Mouse (Mus musculus): Measurements from ENCODE around the gene Ghrhr. TPM values are rescaled to one million over a fixed set of nuclear protein-coding genes. Genes with fewer than 3 reads are reported as not detected.

The Ghrhr gene
- polyA plus RNA-seq, 1 experiment from 2014 or later: not detected

DNA sequence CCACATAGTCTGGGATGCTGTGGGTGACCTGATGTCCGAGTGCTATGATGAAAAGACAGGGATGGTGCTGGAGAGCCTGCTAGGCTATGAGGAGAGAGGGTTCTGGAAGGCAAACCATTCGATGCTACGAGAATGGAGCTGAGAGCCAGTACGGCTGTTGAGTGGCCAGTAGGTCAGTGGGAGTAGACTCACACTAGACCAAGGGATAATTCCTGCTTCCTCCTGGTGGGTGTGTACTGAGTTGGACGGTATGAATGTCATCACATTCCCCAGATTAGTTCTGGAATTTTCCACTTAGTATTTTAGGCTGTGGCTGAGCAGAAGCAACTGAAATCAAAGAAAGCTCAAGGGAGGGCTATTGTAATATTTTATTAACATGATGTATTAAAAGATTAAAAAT, 34.9 kb downstream of the Ghrhr start:
- WGBS: 82% methylated on average over 5 of the region's 5 CpGs
- H3K36me3 ChIP-seq (ENCODE audit: control insufficient read depth, insufficient read depth, low read length): no peaks in the 10 kb centered on the region
- no peak for ATAC-seq (ENCODE audit: low FRiP score)
- peaks cover 3% of the 10 kb centered on the region; the same call in 1 of the 2 replicates for H3K4me1 ChIP-seq (ENCODE audit: control insufficient read depth, insufficient read depth, low read length)
- no peaks in the 10 kb centered on the region for H3K9me3 ChIP-seq (ENCODE audit: control insufficient read depth, low read length)
- H3K27me3 ChIP-seq (ENCODE audit: control insufficient read depth, insufficient read depth, low read length): no peaks in the 10 kb centered on the region
- H3K27ac ChIP-seq (ENCODE audit: low read depth, low read length): no peak overlapping the region
- no peak overlapping the region for H3K4me2 ChIP-seq
- no peak overlapping the region for H3K4me3 ChIP-seq (ENCODE audit: low read depth, low read length)
- no peak overlapping the region for H3K9ac ChIP-seq (ENCODE audit: low read length)
- no peak for DNase-seq (ENCODE audit: low spot score, missing footprints)

DNA sequence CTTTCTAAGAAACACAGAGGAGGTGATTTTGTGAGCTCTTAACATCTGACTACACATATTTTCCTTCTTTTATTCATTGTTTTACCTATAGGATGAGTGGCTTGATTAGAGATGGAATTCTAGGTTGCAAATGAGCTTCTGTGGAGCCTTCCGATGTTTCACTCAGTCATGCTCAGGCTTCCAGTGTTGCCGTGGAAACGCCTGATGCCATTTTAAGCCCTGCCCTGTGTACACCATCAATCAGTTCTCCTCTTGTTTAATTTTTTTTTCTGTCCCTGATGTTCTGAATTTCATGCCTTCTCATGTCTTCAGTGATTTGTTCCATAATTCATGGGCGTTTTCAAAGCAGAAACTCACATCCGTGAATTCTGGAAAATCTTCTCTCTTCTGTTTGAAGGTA, 40.1 kb downstream of the Ghrhr start:
- peak; percentile 84 for DNase-seq (ENCODE audit: low spot score, missing footprints)

DNA sequence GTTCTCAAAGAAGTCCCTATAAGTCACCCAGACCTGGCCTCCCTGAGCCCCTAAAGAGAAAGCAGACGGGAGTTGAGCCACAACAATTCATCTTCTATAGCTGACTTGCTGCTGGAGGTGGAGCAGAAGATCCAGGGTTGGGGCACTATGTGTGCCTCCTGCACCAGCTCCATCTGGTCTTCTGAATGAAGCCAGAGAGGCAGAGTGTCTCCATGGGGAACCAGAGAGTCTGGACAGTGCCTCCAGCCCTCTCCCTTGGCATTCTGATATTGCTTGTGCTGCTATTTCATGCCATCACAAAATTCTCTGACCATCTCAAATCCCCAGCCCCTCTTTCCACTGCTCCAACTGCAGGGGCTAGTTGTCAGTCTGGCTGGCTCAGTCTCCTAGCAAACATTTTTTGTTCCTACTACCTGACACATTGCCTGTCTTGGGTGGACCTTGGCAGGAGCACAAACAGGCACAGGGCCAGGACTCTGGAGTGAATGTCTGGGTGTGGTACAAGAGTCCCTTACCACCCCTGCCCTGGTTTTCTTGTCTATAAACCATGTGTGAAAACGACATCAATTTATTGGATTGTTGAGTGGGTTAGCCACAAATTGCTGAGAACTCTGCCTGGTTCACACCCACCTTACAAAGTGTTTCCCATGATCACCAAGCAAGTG, 42.8 kb downstream of the Ghrhr start:
- Histone ChIP-seq H3K36me3 (ENCODE audit: control insufficient read depth, insufficient read depth, low read length) (no peaks in the 10 kb centered on the region), H3K9ac (ENCODE audit: low read length) (no peak overlapping the region), H3K4me2 (no peak overlapping the region), H3K4me1 (ENCODE audit: control insufficient read depth, insufficient read depth, low read length) (peaks cover 21% of the 10 kb centered on the region), H3K9me3 (ENCODE audit: control insufficient read depth, low read length) (no peaks in the 10 kb centered on the region), H3K27ac (ENCODE audit: low read depth, low read length) (no peak overlapping the region), H3K4me3 (ENCODE audit: low read depth, low read length) (no peak overlapping the region), H3K27me3 (ENCODE audit: control insufficient read depth, insufficient read depth, low read length) (no peaks in the 10 kb centered on the region)
- no peak for ATAC-seq (ENCODE audit: low FRiP score)
- DNase-seq (ENCODE audit: low spot score, missing footprints): peak; percentile 26
- WGBS: 66% methylated on average over 2 of the region's 2 CpGs

More for the DNA sequence above, 40.1 kb downstream of the Ghrhr start:
- Histone ChIP-seq H3K9ac (ENCODE audit: low read length) (no peak overlapping the region), H3K36me3 (ENCODE audit: control insufficient read depth, insufficient read depth, low read length) (no peaks in the 10 kb centered on the region), H3K27me3 (ENCODE audit: control insufficient read depth, insufficient read depth, low read length) (no peaks in the 10 kb centered on the region), H3K9me3 (ENCODE audit: control insufficient read depth, low read length) (no peaks in the 10 kb centered on the region), H3K4me3 (ENCODE audit: low read depth, low read length) (no peak overlapping the region), H3K4me1 (ENCODE audit: control insufficient read depth, insufficient read depth, low read length) (peaks cover 16% of the 10 kb centered on the region), H3K4me2 (no peak overlapping the region), H3K27ac (ENCODE audit: low read depth, low read length) (no peak overlapping the region)
- ATAC-seq (ENCODE audit: low FRiP score): 0 out of 2 replicates have a peak, but pooled peaks have one; percentile 66
- WGBS: 51% methylated on average over 5 of the region's 5 CpGs

DNA sequence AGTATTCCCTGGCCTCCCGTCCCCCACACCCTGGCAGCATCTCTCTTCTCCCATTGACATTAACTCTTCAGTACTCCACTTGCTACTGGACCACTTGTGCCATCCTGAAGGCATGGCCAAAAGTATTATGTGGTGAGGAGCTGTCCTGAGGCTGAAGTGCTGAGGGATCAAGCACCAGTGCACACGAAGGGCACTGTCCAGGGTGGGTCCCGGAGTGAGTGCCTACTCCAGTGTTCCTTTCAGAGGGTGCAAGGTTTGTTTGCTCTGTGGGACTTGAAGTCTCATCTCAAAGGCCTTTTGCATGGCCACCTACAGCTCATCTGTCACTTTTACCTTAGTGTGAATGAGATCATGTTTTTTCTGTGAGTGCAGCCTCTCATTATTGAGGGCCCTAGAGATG, 44.3 kb downstream of the Ghrhr start:
- Histone ChIP-seq H3K4me1 (ENCODE audit: control insufficient read depth, insufficient read depth, low read length) (peaks cover 21% of the 10 kb centered on the region), H3K4me2 (no peak overlapping the region), H3K36me3 (ENCODE audit: control insufficient read depth, insufficient read depth, low read length) (no peaks in the 10 kb centered on the region), H3K9me3 (ENCODE audit: control insufficient read depth, low read length) (no peaks in the 10 kb centered on the region), H3K27ac (ENCODE audit: low read depth, low read length) (peak overlapping the region; percentile 53; the same call in 1 of the 2 replicates), H3K9ac (ENCODE audit: low read length) (no peak overlapping the region), H3K27me3 (ENCODE audit: control insufficient read depth, insufficient read depth, low read length) (no peaks in the 10 kb centered on the region), H3K4me3 (ENCODE audit: low read depth, low read length) (no peak overlapping the region)
- peak; percentile 31; the same call in 1 of the 2 replicates for ATAC-seq (ENCODE audit: low FRiP score)
- WGBS: 69% methylated on average over 3 of the region's 3 CpGs
- peak; percentile 78 for DNase-seq (ENCODE audit: low spot score, missing footprints)

DNA sequence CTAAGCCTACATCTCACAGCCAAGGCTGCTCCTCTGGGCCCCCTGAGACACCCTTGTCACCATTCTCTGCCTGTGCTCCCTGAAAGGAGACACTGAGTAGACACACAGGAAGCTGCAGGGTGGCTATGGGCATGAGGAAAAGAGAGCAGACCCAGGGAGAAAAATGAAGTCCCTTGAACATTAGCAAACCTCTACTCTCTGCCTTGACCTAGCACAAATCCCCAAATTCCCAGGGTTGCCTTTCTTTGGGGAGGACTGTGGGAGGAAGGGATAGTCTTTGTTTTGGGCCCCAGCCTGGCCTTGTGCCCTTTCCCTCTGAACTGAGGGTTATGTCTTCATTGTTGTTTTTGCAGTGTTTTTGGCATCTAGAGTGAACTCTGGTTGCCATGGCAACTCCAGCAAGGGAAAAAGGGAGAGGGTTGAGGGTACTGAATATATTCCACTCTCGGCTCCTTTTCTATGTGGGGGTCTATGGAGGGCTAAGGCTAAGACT, 44.8 kb downstream of the Ghrhr start:
- H3K4me3 ChIP-seq (ENCODE audit: low read depth, low read length): no peak overlapping the region
- H3K9ac ChIP-seq (ENCODE audit: low read length): no peak overlapping the region; the same call in 1 of the 2 replicates
- H3K27ac ChIP-seq (ENCODE audit: low read depth, low read length): peak overlapping the region; percentile 53; the same call in 1 of the 2 replicates
- DNase-seq (ENCODE audit: low spot score, missing footprints) (peak; percentile 89), ATAC-seq (ENCODE audit: low FRiP score) (peak; percentile 85)
- 0 out of 2 replicates have a peak overlapping the region, but pooled peaks have one; percentile 1 for H3K4me2 ChIP-seq
- peaks cover 18% of the 10 kb centered on the region for H3K4me1 ChIP-seq (ENCODE audit: control insufficient read depth, insufficient read depth, low read length)
- no peaks in the 10 kb centered on the region for H3K27me3 ChIP-seq (ENCODE audit: control insufficient read depth, insufficient read depth, low read length)
- H3K36me3 ChIP-seq (ENCODE audit: control insufficient read depth, insufficient read depth, low read length): no peaks in the 10 kb centered on the region
- H3K9me3 ChIP-seq (ENCODE audit: control insufficient read depth, low read length): no peaks in the 10 kb centered on the region
- WGBS: 7% methylated on average over 1 of the region's 1 CpGs

DNA sequence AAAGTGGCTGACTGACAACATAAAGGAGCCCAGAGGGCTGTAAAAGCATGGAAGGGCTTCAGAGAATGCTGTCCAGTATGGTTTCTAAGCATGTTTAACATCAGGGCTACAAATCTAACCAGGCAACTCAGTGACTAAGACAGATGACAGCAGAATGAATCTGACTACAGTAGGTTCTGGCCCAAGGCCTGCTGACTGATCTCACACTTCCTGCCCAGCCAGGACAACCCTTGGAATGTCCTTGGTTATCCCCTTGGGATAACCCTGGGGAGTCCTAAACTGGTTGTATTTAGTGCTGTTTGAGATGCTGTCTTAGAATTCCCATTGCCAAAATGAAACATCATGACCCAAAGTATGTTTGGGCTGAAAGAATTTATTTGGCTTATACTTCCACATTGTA, 56.0 kb downstream of the Ghrhr start:
- H3K9ac ChIP-seq (ENCODE audit: low read length): no peak overlapping the region
- no peak for ATAC-seq (ENCODE audit: low FRiP score)
- no peaks in the 10 kb centered on the region for H3K9me3 ChIP-seq (ENCODE audit: control insufficient read depth, low read length)
- H3K36me3 ChIP-seq (ENCODE audit: control insufficient read depth, insufficient read depth, low read length): no peaks in the 10 kb centered on the region
- H3K4me2 ChIP-seq: no peak overlapping the region
- no peak overlapping the region for H3K4me3 ChIP-seq (ENCODE audit: low read depth, low read length)
- no peaks in the 10 kb centered on the region for H3K27me3 ChIP-seq (ENCODE audit: control insufficient read depth, insufficient read depth, low read length)
- peaks cover 20% of the 10 kb centered on the region for H3K4me1 ChIP-seq (ENCODE audit: control insufficient read depth, insufficient read depth, low read length)
- H3K27ac ChIP-seq (ENCODE audit: low read depth, low read length): no peak overlapping the region
- peak; percentile 44 for DNase-seq (ENCODE audit: low spot score, missing footprints)

DNA sequence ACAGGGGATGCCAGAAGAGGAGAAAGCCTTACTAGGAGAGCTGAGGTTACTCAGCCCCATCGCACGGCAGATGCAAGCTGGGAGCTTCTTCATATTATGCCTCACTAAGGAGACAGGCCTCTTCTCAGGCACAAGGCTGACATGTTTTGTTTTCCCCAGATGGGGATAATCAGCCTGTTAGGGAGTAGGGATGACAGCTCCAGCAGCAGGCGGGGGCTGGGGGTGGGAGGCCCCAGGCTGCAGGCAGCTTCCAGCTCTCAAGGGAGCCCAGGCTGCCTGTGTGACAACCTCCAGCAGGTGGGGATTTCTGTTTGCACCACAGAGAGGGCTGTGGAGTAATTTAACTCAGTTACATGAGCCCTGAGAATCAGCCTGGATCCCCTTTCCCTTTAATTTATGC, 58.3 kb downstream of the Ghrhr start:
- H3K4me3 ChIP-seq (ENCODE audit: low read depth, low read length): no peak overlapping the region
- H3K9me3 ChIP-seq (ENCODE audit: control insufficient read depth, low read length): no peaks in the 10 kb centered on the region
- peak; percentile 84 for DNase-seq (ENCODE audit: low spot score, missing footprints)
- H3K27me3 ChIP-seq (ENCODE audit: control insufficient read depth, insufficient read depth, low read length): no peaks in the 10 kb centered on the region
- peak overlapping the region; percentile 22; the same call in 1 of the 2 replicates for H3K27ac ChIP-seq (ENCODE audit: low read depth, low read length)
- no peaks in the 10 kb centered on the region for H3K36me3 ChIP-seq (ENCODE audit: control insufficient read depth, insufficient read depth, low read length)
- H3K4me1 ChIP-seq (ENCODE audit: control insufficient read depth, insufficient read depth, low read length): peaks cover 20% of the 10 kb centered on the region
- 0 out of 2 replicates have a peak overlapping the region, but pooled peaks have one; percentile 4 for H3K9ac ChIP-seq (ENCODE audit: low read length)
- H3K4me2 ChIP-seq: no peak overlapping the region
- peak; percentile 74 for ATAC-seq (ENCODE audit: low FRiP score)
- 22% methylated on average over 3 of the region's 3 CpGs for WGBS

DNA sequence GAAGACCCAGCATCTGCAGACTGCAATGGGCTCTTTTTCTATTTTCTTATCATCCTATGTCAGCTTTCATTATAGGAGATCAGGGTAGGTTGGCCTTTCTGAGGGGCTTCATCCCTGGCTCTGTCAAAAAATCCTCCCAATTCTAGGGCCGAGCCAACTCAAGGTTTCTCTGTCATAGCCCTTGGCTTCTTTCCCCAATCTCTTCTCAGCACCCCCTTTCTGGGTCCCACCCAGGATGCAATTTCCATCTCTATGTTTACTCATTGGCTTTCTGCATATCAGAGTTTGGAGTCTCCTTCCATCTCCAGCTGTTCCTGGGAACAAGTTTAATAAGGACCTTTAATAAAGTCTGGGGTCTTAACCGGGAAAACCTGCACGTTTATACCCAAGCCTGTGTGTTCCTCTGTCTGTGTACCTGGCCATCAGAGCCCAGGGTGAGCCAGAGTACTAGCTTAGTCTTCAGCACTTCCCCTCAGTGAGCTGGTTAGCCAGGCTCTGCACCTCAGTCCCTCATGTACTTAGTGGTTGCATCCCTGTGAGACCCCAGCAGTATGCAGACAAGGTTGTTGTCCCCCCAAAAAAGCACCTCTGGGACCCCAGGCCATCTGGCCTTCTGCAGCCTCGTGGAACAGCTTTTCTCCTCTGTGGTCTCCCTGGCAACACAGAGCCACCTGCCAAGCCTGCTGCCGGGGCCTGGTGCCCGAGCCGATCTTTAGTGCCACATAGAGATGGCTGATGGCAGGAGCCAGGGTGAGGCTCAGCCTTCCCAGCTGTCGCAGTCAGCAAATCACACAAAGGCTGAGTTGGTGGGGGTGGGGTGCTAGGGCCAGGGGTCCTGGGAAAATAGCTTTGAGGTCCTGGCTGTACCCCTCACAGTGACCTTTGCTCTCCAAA, 59.4 kb downstream of the Ghrhr start:
- DNase-seq (ENCODE audit: low spot score, missing footprints): no peak
- H3K9me3 ChIP-seq (ENCODE audit: control insufficient read depth, low read length): no peaks in the 10 kb centered on the region
- no peak overlapping the region for H3K4me3 ChIP-seq (ENCODE audit: low read depth, low read length)
- no peak overlapping the region for H3K9ac ChIP-seq (ENCODE audit: low read length)
- no peaks in the 10 kb centered on the region for H3K36me3 ChIP-seq (ENCODE audit: control insufficient read depth, insufficient read depth, low read length)
- H3K27me3 ChIP-seq (ENCODE audit: control insufficient read depth, insufficient read depth, low read length): no peaks in the 10 kb centered on the region
- H3K4me2 ChIP-seq: no peak overlapping the region
- peaks cover 20% of the 10 kb centered on the region for H3K4me1 ChIP-seq (ENCODE audit: control insufficient read depth, insufficient read depth, low read length)
- peak overlapping the region; percentile 49; the same call in 1 of the 2 replicates for H3K27ac ChIP-seq (ENCODE audit: low read depth, low read length)
- 42% methylated on average over 8 of the region's 8 CpGs for WGBS
- ATAC-seq (ENCODE audit: low FRiP score): peak; percentile 84

DNA sequence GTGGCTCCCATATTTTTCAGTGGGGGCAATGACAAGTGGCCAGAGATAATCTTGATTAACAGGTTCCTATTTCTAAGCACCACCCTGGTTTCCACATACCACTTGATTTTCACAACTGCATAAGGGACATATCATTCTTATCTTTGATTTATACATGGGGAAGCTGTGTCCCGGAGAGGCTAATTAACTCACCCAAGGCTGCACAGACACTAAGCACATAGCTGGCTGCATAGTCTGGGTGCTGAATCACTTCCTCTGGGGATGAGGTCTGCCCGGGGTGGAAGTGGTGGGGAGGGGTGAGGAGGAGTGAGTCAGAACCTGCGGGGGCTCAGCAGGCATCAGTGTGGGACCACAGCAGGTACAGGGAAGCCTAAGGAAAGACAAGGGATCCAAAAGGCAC, 61.8 kb downstream of the Ghrhr start:
- 70% methylated on average over 3 of the region's 3 CpGs for WGBS
- ATAC-seq (ENCODE audit: low FRiP score): no peak
- H3K27ac ChIP-seq (ENCODE audit: low read depth, low read length): no peak overlapping the region

More for the DNA sequence above, 61.8 kb downstream of the Ghrhr start:
- no peak overlapping the region for H3K4me3 ChIP-seq (ENCODE audit: low read depth, low read length)
- peak; percentile 41 for DNase-seq (ENCODE audit: low spot score, missing footprints)
- H3K27me3 ChIP-seq (ENCODE audit: control insufficient read depth, insufficient read depth, low read length): no peaks in the 10 kb centered on the region
- no peak overlapping the region for H3K9ac ChIP-seq (ENCODE audit: low read length)
- no peaks in the 10 kb centered on the region for H3K9me3 ChIP-seq (ENCODE audit: control insufficient read depth, low read length)
- peaks cover 20% of the 10 kb centered on the region for H3K4me1 ChIP-seq (ENCODE audit: control insufficient read depth, insufficient read depth, low read length)
- H3K4me2 ChIP-seq: no peak overlapping the region
- H3K36me3 ChIP-seq (ENCODE audit: control insufficient read depth, insufficient read depth, low read length): no peaks in the 10 kb centered on the region
